Mouse (Mus musculus): Measurements from ENCODE around the gene Sipa1. TPM values are rescaled to one million over a fixed set of nuclear protein-coding genes. Genes with fewer than 3 reads are reported as not detected.

Sipa1 gene
- polyA plus RNA-seq, 1 experiment from 2014 or later, result 42.2 TPM

GRCm38 (mm10) chr19:5640339-5640738 is 23.2 kb downstream of the Sipa1 start:
- H3K4me3 ChIP-seq (ENCODE audit: low read length), result no peak overlapping the region
- no peak overlapping the region for H3K9ac ChIP-seq (ENCODE audit: low read length)
- peaks cover 46% of the 10 kb centered on the region for H3K36me3 ChIP-seq (ENCODE audit: control insufficient read depth, insufficient read depth, low read length)
- H3K4me1 ChIP-seq (replicated peaks; ENCODE audit: control insufficient read depth, insufficient read depth, low read length), result peaks cover 16% of the 10 kb centered on the region
- no peak overlapping the region for H3K27ac ChIP-seq (ENCODE audit: low read length)
- WGBS, result 48% methylated on average over 9 of the region's 9 CpGs
- no peaks in the 10 kb centered on the region for H3K9me3 ChIP-seq (ENCODE audit: control insufficient read depth, low read length)
- no peaks in the 10 kb centered on the region for H3K27me3 ChIP-seq (ENCODE audit: control insufficient read depth, insufficient read depth, low read depth, low read length)
- ATAC-seq (ENCODE audit: low read depth), result no peak
- H3K4me2 ChIP-seq (ENCODE audit: low read depth, low read length), result no peak overlapping the region

GRCm38 (mm10) chr19:5638416-5639005 is 25.0 kb downstream of the Sipa1 start:
- Histone ChIP-seq H3K27me3 (ENCODE audit: control insufficient read depth, insufficient read depth, low read depth, low read length) (no peaks in the 10 kb centered on the region), H3K9ac (ENCODE audit: low read length) (peak overlapping the region; percentile 96), H3K4me1 (replicated peaks; ENCODE audit: control insufficient read depth, insufficient read depth, low read length) (peaks cover 16% of the 10 kb centered on the region), H3K9me3 (ENCODE audit: control insufficient read depth, low read length) (no peaks in the 10 kb centered on the region), H3K36me3 (ENCODE audit: control insufficient read depth, insufficient read depth, low read length) (peaks cover 37% of the 10 kb centered on the region), H3K4me3 (ENCODE audit: low read length) (peak overlapping the region; percentile 84), H3K27ac (ENCODE audit: low read length) (no peak overlapping the region; the same call in 1 of the 2 replicates), H3K4me2 (ENCODE audit: low read depth, low read length) (peak overlapping the region; percentile 91)
- 90% methylated on average over 18 of the region's 18 CpGs for WGBS
- no peak for ATAC-seq (ENCODE audit: low read depth)

GRCm38 (mm10) chr19:5637069-5638047 is 26.1 kb downstream of the Sipa1 start, which contains the start of gene Rela:
Gene Rela (plus strand): TSS chr19:5637483.
- H3K4me2 ChIP-seq (ENCODE audit: low read depth, low read length), result peak within 1 kb of the TSS; percentile 91
- WGBS, result under 1% methylated on average over 98 of the region's 109 CpGs
- H3K4me1 ChIP-seq (replicated peaks; ENCODE audit: control insufficient read depth, insufficient read depth, low read length), result peaks cover 16% of the 10 kb centered on the region
- H3K27me3 ChIP-seq (ENCODE audit: control insufficient read depth, insufficient read depth, low read depth, low read length), result no peaks in the 10 kb centered on the region
- H3K36me3 ChIP-seq (ENCODE audit: control insufficient read depth, insufficient read depth, low read length), result peaks cover 29% of the 10 kb centered on the region
- peak within 1 kb of the TSS; percentile 96 for H3K9ac ChIP-seq (ENCODE audit: low read length)
- H3K9me3 ChIP-seq (ENCODE audit: control insufficient read depth, low read length), result no peaks in the 10 kb centered on the region
- H3K27ac ChIP-seq (ENCODE audit: low read length), result peak within 1 kb of the TSS; percentile 94
- peak within 1 kb of the TSS; percentile 84 for H3K4me3 ChIP-seq (ENCODE audit: low read length)
- peak; percentile 92 for ATAC-seq (ENCODE audit: low read depth)

- Histone ChIP-seq H3K9me3 (ENCODE audit: control insufficient read depth, low read length) (no peaks in the 10 kb centered on the region), H3K4me1 (replicated peaks; ENCODE audit: control insufficient read depth, insufficient read depth, low read length) (peaks cover 16% of the 10 kb centered on the region), H3K4me3 (ENCODE audit: low read length) (peak overlapping the region; percentile 84), H3K27me3 (ENCODE audit: control insufficient read depth, insufficient read depth, low read depth, low read length) (no peaks in the 10 kb centered on the region), H3K27ac (ENCODE audit: low read length) (peak overlapping the region; percentile 94), H3K36me3 (ENCODE audit: control insufficient read depth, insufficient read depth, low read length) (peaks cover 23% of the 10 kb centered on the region), H3K4me2 (ENCODE audit: low read depth, low read length) (peak overlapping the region; percentile 91), H3K9ac (ENCODE audit: low read length) (peak overlapping the region; percentile 96)
- ATAC-seq (ENCODE audit: low read depth), result peak; percentile 14
- 39% methylated on average over 12 of the region's 12 CpGs for WGBS
Observed at GRCm38 (mm10) chr19:5636571-5637041, 26.9 kb downstream of the Sipa1 start.

- Histone ChIP-seq H3K4me3 (ENCODE audit: low read length) (no peak overlapping the region), H3K27ac (ENCODE audit: low read length) (no peak overlapping the region), H3K4me1 (replicated peaks; ENCODE audit: control insufficient read depth, insufficient read depth, low read length) (peaks cover 16% of the 10 kb centered on the region), H3K36me3 (ENCODE audit: control insufficient read depth, insufficient read depth, low read length) (peaks cover 18% of the 10 kb centered on the region), H3K27me3 (ENCODE audit: control insufficient read depth, insufficient read depth, low read depth, low read length) (no peaks in the 10 kb centered on the region), H3K9me3 (ENCODE audit: control insufficient read depth, low read length) (no peaks in the 10 kb centered on the region), H3K4me2 (ENCODE audit: low read depth, low read length) (0 out of 2 replicates have a peak overlapping the region, but pooled peaks have one; percentile 91), H3K9ac (ENCODE audit: low read length) (no peak overlapping the region)
- ATAC-seq (ENCODE audit: low read depth), result no peak
- WGBS, result 66% methylated on average over 7 of the region's 7 CpGs
Observed at GRCm38 (mm10) chr19:5636036-5636570, 27.4 kb downstream of the Sipa1 start.

- Histone ChIP-seq H3K4me3 (ENCODE audit: low read length) (no peak overlapping the region), H3K9me3 (ENCODE audit: control insufficient read depth, low read length) (no peaks in the 10 kb centered on the region), H3K9ac (ENCODE audit: low read length) (no peak overlapping the region), H3K4me2 (ENCODE audit: low read depth, low read length) (no peak overlapping the region), H3K4me1 (replicated peaks; ENCODE audit: control insufficient read depth, insufficient read depth, low read length) (peaks cover 6% of the 10 kb centered on the region), H3K36me3 (ENCODE audit: control insufficient read depth, insufficient read depth, low read length) (no peaks in the 10 kb centered on the region), H3K27ac (ENCODE audit: low read length) (no peak overlapping the region), H3K27me3 (ENCODE audit: control insufficient read depth, insufficient read depth, low read depth, low read length) (no peaks in the 10 kb centered on the region)
- no peak for ATAC-seq (ENCODE audit: low read depth)
- WGBS, result 75% methylated on average over 9 of the region's 9 CpGs
Observed at GRCm38 (mm10) chr19:5632120-5632519, 31.4 kb downstream of the Sipa1 start.

- no peaks in the 10 kb centered on the region for H3K9me3 ChIP-seq (ENCODE audit: control insufficient read depth, low read length)
- ATAC-seq (ENCODE audit: low read depth), result no peak
- H3K27ac ChIP-seq (ENCODE audit: low read length), result no peak overlapping the region
- no peak overlapping the region for H3K4me3 ChIP-seq (ENCODE audit: low read length)
- H3K36me3 ChIP-seq (ENCODE audit: control insufficient read depth, insufficient read depth, low read length), result no peaks in the 10 kb centered on the region
- H3K9ac ChIP-seq (ENCODE audit: low read length), result no peak overlapping the region
- no peak overlapping the region for H3K4me2 ChIP-seq (ENCODE audit: low read depth, low read length)
- H3K27me3 ChIP-seq (ENCODE audit: control insufficient read depth, insufficient read depth, low read depth, low read length), result no peaks in the 10 kb centered on the region
- no peaks in the 10 kb centered on the region for H3K4me1 ChIP-seq (replicated peaks; ENCODE audit: control insufficient read depth, insufficient read depth, low read length)
Observed at GRCm38 (mm10) chr19:5629907-5630306, 33.6 kb downstream of the Sipa1 start.

- H3K9me3 ChIP-seq (ENCODE audit: control insufficient read depth, low read length), result no peaks in the 10 kb centered on the region
- WGBS, result 86% methylated on average over 8 of the region's 8 CpGs
- H3K27me3 ChIP-seq (ENCODE audit: control insufficient read depth, insufficient read depth, low read depth, low read length), result no peaks in the 10 kb centered on the region
- no peak overlapping the region for H3K4me3 ChIP-seq (ENCODE audit: low read length)
- no peak overlapping the region for H3K4me2 ChIP-seq (ENCODE audit: low read depth, low read length)
- ATAC-seq (ENCODE audit: low read depth), result no peak
- H3K36me3 ChIP-seq (ENCODE audit: control insufficient read depth, insufficient read depth, low read length), result no peaks in the 10 kb centered on the region
- no peaks in the 10 kb centered on the region for H3K4me1 ChIP-seq (replicated peaks; ENCODE audit: control insufficient read depth, insufficient read depth, low read length)
- no peak overlapping the region for H3K27ac ChIP-seq (ENCODE audit: low read length)
- no peak overlapping the region for H3K9ac ChIP-seq (ENCODE audit: low read length)
Observed at GRCm38 (mm10) chr19:5625311-5625710, 38.2 kb downstream of the Sipa1 start.

- 66% methylated on average over 5 of the region's 5 CpGs for WGBS
- H3K36me3 ChIP-seq (ENCODE audit: control insufficient read depth, insufficient read depth, low read length), result no peaks in the 10 kb centered on the region
- no peak for ATAC-seq (ENCODE audit: low read depth)
Observed at GRCm38 (mm10) chr19:5621884-5622283, 41.6 kb downstream of the Sipa1 start.

More at GRCm38 (mm10) chr19:5621884-5622283, 41.6 kb downstream of the Sipa1 start:
- no peak overlapping the region for H3K4me2 ChIP-seq (ENCODE audit: low read depth, low read length)
- no peak overlapping the region for H3K9ac ChIP-seq (ENCODE audit: low read length)
- no peak overlapping the region for H3K27ac ChIP-seq (ENCODE audit: low read length)
- H3K27me3 ChIP-seq (ENCODE audit: control insufficient read depth, insufficient read depth, low read depth, low read length), result no peaks in the 10 kb centered on the region
- no peaks in the 10 kb centered on the region for H3K4me1 ChIP-seq (replicated peaks; ENCODE audit: control insufficient read depth, insufficient read depth, low read length)
- H3K4me3 ChIP-seq (ENCODE audit: low read length), result no peak overlapping the region
- no peaks in the 10 kb centered on the region for H3K9me3 ChIP-seq (ENCODE audit: control insufficient read depth, low read length)
